Mouse (Mus musculus): Measurements from ENCODE around the gene C2. TPM values are rescaled to one million over a fixed set of nuclear protein-coding genes. Genes with fewer than 3 reads are reported as not detected.

Gene C2
- 1.6 and 2.4 TPM in 2 replicates for polyA plus RNA-seq (2015; fragmentation: Nextera tagmentation; extraction: Ambion mirVana)

DNA sequence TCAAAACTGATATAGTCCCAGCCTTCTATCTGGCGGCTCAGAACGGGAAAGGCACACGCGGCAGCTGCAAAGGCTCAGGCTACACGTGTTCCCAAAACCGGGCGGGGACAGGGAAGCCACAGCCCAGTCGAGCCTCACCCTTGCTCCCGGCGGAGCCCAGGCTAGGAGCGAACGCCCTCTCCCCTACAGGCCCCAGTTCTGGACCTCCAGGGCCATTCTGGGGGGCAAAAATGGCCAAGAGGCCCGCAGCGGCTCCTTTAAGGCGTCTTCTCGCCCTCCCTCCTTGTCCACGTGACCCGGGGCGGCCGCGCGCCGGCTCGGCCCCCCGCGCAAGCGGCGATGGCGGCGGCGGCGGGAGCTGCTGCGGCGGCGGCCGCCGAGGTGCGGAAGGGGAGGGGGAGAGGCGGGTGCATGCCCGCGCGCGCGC, at the start of gene C2, which contains the start of gene Ehmt2:
C2 (minus strand) TSS at position 106 of the 427 bp plus-strand sequence.
Ehmt2 (plus strand) TSS at position 310 of the 427 bp plus-strand sequence.
- Histone ChIP-seq H3K9me3 (replicated peaks; ENCODE audit: control insufficient read depth, low read length, poor library complexity, severe bottlenecking) (no peaks in the 10 kb centered on the region), H3K27me3 (ENCODE audit: control insufficient read depth, insufficient read depth, low read depth, low read length) (no peaks in the 10 kb centered on the region), H3K4me3 (ENCODE audit: low read depth, low read length) (peak within 1 kb of the TSS; percentile 93), H3K36me3 (ENCODE audit: control insufficient read depth, insufficient read depth, low read length) (peaks cover 5% of the 10 kb centered on the region), H3K9ac (ENCODE audit: low read depth, low read length) (peak within 1 kb of the TSS; percentile 95), H3K27ac (ENCODE audit: low read length) (peak within 1 kb of the TSS; percentile 97), H3K4me2 (ENCODE audit: low read length) (peak within 1 kb of the TSS; percentile 93), H3K4me1 (ENCODE audit: control insufficient read depth, insufficient read depth, low read length) (peaks cover 42% of the 10 kb centered on the region)
- ATAC-seq: peak; percentile 8
- under 1% methylated on average over 37 of the region's 44 CpGs for WGBS

DNA sequence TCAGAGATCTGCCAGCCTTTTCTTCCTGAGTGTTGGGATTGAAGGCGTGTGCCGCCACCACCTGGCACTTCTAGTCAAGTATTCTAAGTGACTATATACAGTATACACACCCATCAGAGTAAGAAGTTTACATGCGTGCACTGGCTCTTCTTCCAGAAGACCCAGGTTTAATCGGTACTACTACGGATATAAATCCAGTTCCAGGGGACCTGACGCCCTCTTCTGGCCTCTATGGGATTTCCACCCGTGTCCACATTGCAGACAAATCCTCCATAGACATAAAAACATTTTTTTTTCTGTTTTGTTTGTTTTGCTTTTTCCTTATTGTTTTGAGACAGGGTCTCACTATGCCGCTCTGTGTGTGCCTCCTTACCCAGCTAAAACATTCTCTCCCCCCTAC, 49.5 kb upstream of the C2 start:
- WGBS: 30% methylated on average over 8 of the region's 8 CpGs

DNA sequence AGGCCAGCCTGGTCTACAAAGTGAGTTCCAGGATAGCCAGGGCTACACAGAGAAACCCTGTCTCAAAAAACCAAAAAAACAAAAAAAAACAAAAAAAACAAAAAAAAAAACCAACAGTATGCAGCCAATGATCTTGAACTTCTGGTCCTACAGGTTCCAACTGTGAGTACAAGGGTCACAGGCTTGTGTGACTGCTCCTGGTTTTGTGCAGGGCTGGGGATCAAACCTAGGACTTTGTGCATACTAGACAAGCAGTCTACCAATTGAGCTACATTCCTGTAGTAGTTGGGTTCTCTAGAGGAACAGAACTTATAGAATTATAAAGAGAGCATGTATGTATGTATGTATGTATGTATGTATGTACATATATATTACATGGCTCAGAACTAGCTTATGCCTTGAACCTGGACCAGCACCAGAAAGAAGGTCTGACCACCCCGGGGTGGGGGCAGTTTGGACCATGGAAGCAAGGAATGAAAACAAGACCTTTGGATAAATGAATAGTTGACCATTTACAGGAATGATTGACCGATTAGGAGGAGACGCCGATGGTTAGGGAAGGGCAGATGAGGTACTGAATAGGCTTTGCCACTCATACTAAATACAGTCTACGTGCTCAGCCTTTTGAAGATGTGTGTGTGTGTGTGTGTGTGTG, 48.5 kb upstream of the C2 start:
- Histone ChIP-seq H3K9me3 (replicated peaks; ENCODE audit: control insufficient read depth, low read length, poor library complexity, severe bottlenecking) (no peaks in the 10 kb centered on the region), H3K4me3 (ENCODE audit: low read depth, low read length) (no peak overlapping the region), H3K27me3 (ENCODE audit: control insufficient read depth, insufficient read depth, low read depth, low read length) (no peaks in the 10 kb centered on the region), H3K9ac (ENCODE audit: low read depth, low read length) (no peak overlapping the region), H3K27ac (ENCODE audit: low read length) (no peak overlapping the region), H3K4me1 (ENCODE audit: control insufficient read depth, insufficient read depth, low read length) (peaks cover 14% of the 10 kb centered on the region), H3K4me2 (ENCODE audit: low read length) (no peak overlapping the region), H3K36me3 (ENCODE audit: control insufficient read depth, insufficient read depth, low read length) (peaks cover 7% of the 10 kb centered on the region; the same call in 1 of the 2 replicates)
- no peak for ATAC-seq
- WGBS: 97% methylated on average over 5 of the region's 5 CpGs

More for the DNA sequence above, 49.5 kb upstream of the C2 start:
- H3K4me1 ChIP-seq (ENCODE audit: control insufficient read depth, insufficient read depth, low read length): peaks cover 14% of the 10 kb centered on the region
- H3K9ac ChIP-seq (ENCODE audit: low read depth, low read length): no peak overlapping the region
- no peak for ATAC-seq
- H3K4me2 ChIP-seq (ENCODE audit: low read length): no peak overlapping the region
- H3K27me3 ChIP-seq (ENCODE audit: control insufficient read depth, insufficient read depth, low read depth, low read length): no peaks in the 10 kb centered on the region
- no peak overlapping the region for H3K27ac ChIP-seq (ENCODE audit: low read length)
- H3K4me3 ChIP-seq (ENCODE audit: low read depth, low read length): no peak overlapping the region
- no peaks in the 10 kb centered on the region for H3K9me3 ChIP-seq (replicated peaks; ENCODE audit: control insufficient read depth, low read length, poor library complexity, severe bottlenecking)
- peaks cover 7% of the 10 kb centered on the region; the same call in 1 of the 2 replicates for H3K36me3 ChIP-seq (ENCODE audit: control insufficient read depth, insufficient read depth, low read length)

DNA sequence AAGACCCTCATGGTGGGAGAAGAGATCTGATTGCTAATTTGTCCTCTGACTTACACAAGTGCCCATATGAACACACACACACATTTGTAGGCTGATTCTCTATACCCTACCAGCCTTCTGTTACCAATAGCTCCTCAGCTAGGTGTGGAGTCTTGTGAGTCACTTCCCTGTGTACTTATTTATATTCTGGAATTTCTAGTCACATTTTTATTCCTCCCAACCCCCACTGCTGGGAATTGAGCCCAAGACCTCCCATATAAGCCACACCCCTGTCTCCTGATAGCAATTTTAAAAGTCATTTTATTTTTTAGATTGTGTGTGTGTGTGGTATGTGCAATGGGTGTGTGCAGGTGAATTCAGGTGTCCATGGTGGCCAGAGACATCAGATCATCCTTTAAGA, 46.3 kb upstream of the C2 start:
- Histone ChIP-seq H3K4me2 (ENCODE audit: low read length) (no peak overlapping the region), H3K9me3 (replicated peaks; ENCODE audit: control insufficient read depth, low read length, poor library complexity, severe bottlenecking) (no peaks in the 10 kb centered on the region), H3K4me3 (ENCODE audit: low read depth, low read length) (no peak overlapping the region), H3K4me1 (ENCODE audit: control insufficient read depth, insufficient read depth, low read length) (0 out of 2 replicates have a peak, but pooled peaks cover 2% of the 10 kb centered on the region), H3K27ac (ENCODE audit: low read length) (no peak overlapping the region), H3K36me3 (ENCODE audit: control insufficient read depth, insufficient read depth, low read length) (peaks cover under 1% of the 10 kb centered on the region; the same call in 1 of the 2 replicates), H3K27me3 (ENCODE audit: control insufficient read depth, insufficient read depth, low read depth, low read length) (no peaks in the 10 kb centered on the region), H3K9ac (ENCODE audit: low read depth, low read length) (no peak overlapping the region)
- no peak for ATAC-seq

DNA sequence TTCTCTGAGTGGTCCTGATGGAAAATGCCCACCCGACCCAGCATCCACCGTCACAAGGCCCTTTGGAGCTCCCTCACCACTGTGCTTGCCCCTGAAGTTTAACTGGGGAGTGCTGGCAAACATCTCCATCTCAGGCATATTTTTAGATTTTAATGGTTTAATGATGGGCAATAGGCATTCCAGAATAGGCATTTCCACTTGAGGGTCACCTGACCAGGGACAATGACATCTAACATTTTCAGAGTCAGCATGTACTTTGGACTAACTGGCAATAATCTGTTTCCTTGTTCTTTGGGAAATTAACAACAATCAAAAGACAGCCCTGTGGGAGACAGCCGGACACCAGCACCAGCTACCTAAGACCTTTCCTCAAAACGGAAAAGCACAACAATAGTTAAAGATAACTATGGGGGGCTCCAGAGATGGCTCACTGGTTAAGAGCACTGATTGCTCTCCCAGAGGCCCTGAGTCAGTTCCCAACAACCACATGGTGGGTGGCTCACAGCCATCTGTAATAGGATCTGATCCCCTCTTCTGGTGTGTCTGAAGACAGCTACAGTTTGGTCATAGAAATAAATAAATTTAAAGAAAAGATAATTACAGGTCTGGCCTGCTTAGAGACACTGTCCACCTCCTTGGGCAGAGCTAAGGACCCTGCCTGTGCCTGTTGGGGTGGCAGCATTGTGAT, 45.2 kb upstream of the C2 start:
- no peak overlapping the region for H3K4me3 ChIP-seq (ENCODE audit: low read depth, low read length)
- no peaks in the 10 kb centered on the region for H3K36me3 ChIP-seq (ENCODE audit: control insufficient read depth, insufficient read depth, low read length)
- no peak for ATAC-seq
- no peaks in the 10 kb centered on the region for H3K27me3 ChIP-seq (ENCODE audit: control insufficient read depth, insufficient read depth, low read depth, low read length)
- no peak overlapping the region for H3K27ac ChIP-seq (ENCODE audit: low read length)
- H3K4me1 ChIP-seq (ENCODE audit: control insufficient read depth, insufficient read depth, low read length): 0 out of 2 replicates have a peak, but pooled peaks cover 2% of the 10 kb centered on the region
- WGBS: 86% methylated on average over 4 of the region's 4 CpGs
- H3K9me3 ChIP-seq (replicated peaks; ENCODE audit: control insufficient read depth, low read length, poor library complexity, severe bottlenecking): no peaks in the 10 kb centered on the region
- H3K9ac ChIP-seq (ENCODE audit: low read depth, low read length): no peak overlapping the region
- no peak overlapping the region for H3K4me2 ChIP-seq (ENCODE audit: low read length)

DNA sequence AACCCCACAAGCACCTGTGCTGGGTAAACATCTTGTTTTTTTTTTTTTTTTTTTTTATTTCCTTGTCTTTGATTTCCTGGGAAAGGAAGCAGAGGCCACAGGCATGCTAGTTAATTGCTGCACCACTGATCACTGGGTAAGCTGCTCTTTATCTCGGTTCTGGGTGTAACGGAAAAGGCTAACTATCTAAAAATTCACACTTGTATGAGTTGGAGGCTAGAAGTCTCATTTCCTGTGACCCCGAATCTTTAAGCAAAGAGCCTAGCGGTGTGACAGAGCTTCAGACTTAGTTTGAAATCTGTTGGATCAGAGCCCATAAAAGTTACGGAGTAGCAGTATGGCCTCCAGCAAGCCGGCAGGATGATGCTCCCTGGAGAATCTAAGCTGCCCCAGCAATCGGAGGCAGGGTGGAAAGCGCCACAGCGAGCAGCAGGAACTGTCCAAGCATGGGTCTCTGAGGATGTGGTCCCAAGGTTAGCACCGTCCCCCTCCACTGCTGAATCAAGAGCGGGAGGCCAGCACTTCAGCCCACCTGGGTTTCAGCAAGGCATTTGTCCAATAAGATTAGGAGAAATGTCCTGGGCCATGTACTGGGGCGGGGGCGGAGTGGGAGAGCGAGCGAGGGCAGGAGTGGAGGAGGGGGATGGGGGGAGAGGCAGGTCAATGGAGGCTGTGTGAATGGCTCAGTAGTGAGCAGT, 43.4 kb upstream of the C2 start:
- 6% methylated on average over 15 of the region's 15 CpGs for WGBS
- Histone ChIP-seq H3K27ac (ENCODE audit: low read length) (no peak overlapping the region), H3K4me3 (ENCODE audit: low read depth, low read length) (peak overlapping the region; percentile 13)

DNA sequence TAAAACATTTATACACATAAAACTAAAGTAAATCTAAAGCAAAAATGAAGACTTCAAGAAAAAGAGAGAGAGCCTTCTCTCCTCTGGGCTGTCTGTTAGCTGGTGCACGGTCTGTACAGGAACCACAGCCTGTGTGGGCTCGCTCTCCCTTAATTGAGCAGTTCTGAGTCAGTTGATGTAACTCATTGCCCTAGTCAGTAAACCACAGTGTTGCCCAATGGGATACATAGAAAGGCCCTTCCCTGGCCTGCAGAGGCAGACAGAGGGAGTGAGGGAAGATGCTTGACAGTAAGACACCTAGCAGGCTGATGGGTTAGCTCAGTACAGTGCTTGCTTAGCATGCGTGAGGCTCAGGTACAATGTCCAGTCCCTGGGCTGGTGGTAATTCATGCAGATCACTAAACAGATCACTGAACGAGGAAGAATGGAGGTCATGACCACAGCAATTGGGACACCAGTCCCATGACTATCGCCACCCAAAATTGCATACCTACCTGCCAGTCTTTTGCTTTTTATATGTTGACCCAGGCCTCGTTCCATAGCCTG, 40.0 kb upstream of the C2 start:
- Histone ChIP-seq H3K27ac (ENCODE audit: low read length) (no peak overlapping the region), H3K36me3 (ENCODE audit: control insufficient read depth, insufficient read depth, low read length) (peaks cover 9% of the 10 kb centered on the region; the same call in 1 of the 2 replicates), H3K27me3 (ENCODE audit: control insufficient read depth, insufficient read depth, low read depth, low read length) (no peaks in the 10 kb centered on the region), H3K9ac (ENCODE audit: low read depth, low read length) (no peak overlapping the region), H3K4me3 (ENCODE audit: low read depth, low read length) (no peak overlapping the region), H3K4me1 (ENCODE audit: control insufficient read depth, insufficient read depth, low read length) (0 out of 2 replicates have a peak, but pooled peaks cover 2% of the 10 kb centered on the region), H3K9me3 (replicated peaks; ENCODE audit: control insufficient read depth, low read length, poor library complexity, severe bottlenecking) (no peaks in the 10 kb centered on the region), H3K4me2 (ENCODE audit: low read length) (no peak overlapping the region)
- no peak for ATAC-seq
- 89% methylated on average over 6 of the region's 6 CpGs for WGBS

More for the DNA sequence above, 43.4 kb upstream of the C2 start:
- no peak for ATAC-seq
- Histone ChIP-seq H3K27me3 (ENCODE audit: control insufficient read depth, insufficient read depth, low read depth, low read length) (no peaks in the 10 kb centered on the region), H3K4me2 (ENCODE audit: low read length) (peak overlapping the region; percentile 29), H3K36me3 (ENCODE audit: control insufficient read depth, insufficient read depth, low read length) (no peaks in the 10 kb centered on the region), H3K9ac (ENCODE audit: low read depth, low read length) (peak overlapping the region; percentile 38; the same call in 1 of the 2 replicates), H3K9me3 (replicated peaks; ENCODE audit: control insufficient read depth, low read length, poor library complexity, severe bottlenecking) (no peaks in the 10 kb centered on the region), H3K4me1 (ENCODE audit: control insufficient read depth, insufficient read depth, low read length) (0 out of 2 replicates have a peak, but pooled peaks cover 2% of the 10 kb centered on the region)

DNA sequence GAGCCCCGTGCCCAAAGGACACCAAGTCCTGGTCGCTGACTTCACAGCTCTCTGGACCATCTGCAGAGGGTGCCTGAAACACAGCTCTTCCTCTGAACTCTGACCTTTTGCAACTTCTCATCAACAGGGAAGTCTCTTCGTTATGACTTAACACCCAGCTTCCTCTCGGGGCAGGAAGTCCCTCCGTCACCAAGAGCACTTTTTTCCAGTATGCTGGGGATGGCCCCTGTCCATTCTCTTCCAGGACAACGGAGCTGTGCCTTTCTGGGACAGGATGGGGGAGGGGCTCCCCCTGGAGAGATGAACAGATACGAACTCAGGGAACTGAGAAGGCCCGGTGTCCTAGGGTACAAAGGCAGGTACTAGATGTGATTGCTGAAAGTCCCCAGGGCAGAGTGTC, 36.8 kb upstream of the C2 start:
- no peak for ATAC-seq
- no peaks in the 10 kb centered on the region for H3K9me3 ChIP-seq (replicated peaks; ENCODE audit: control insufficient read depth, low read length, poor library complexity, severe bottlenecking)
- H3K4me3 ChIP-seq (ENCODE audit: low read depth, low read length): no peak overlapping the region
- H3K27ac ChIP-seq (ENCODE audit: low read length): no peak overlapping the region
- H3K4me1 ChIP-seq (ENCODE audit: control insufficient read depth, insufficient read depth, low read length): peaks cover 7% of the 10 kb centered on the region
- no peak overlapping the region for H3K9ac ChIP-seq (ENCODE audit: low read depth, low read length)
- H3K36me3 ChIP-seq (ENCODE audit: control insufficient read depth, insufficient read depth, low read length): peaks cover 9% of the 10 kb centered on the region; the same call in 1 of the 2 replicates
- H3K4me2 ChIP-seq (ENCODE audit: low read length): no peak overlapping the region
- no peaks in the 10 kb centered on the region for H3K27me3 ChIP-seq (ENCODE audit: control insufficient read depth, insufficient read depth, low read depth, low read length)
- 58% methylated on average over 8 of the region's 8 CpGs for WGBS

All from midbrain, embryonic 16.5 days (tissue).